ENCODE assay signal across 15 mouse cellular contexts in genomic region chr5:114973131-114973530, GRCm38 (mm10). TPM values are rescaled to one million over a fixed set of nuclear protein-coding genes. Genes with fewer than 3 reads are reported as not detected.
"Had no signal": no experiment of that assay in that cellular context is flagged by ENCODE, and none has a peak within 500 bp of the region (broad histone marks: within the 10 kb centered on the region; RNA-seq: fewer than 3 reads in every experiment).

No protein-coding gene starts in this region.

- H3K4me2 ChIP-seq: limb, embryonic 15.5 days; liver, embryonic 13.5 days; midbrain, embryonic 12.5 days; neural tube, embryonic 13.5 days; stomach, embryonic 15.5 days had no signal

- ATAC-seq: intestine, postnatal 0 days; midbrain, embryonic 16.5 days had no signal

- H3K9ac ChIP-seq: limb, embryonic 15.5 days; liver, embryonic 13.5 days; midbrain, embryonic 12.5 days; neural tube, embryonic 13.5 days; stomach, embryonic 15.5 days had no signal

- H3K36me3 ChIP-seq: limb, embryonic 15.5 days; liver, embryonic 13.5 days; midbrain, embryonic 12.5 days; neural tube, embryonic 13.5 days; stomach, embryonic 15.5 days had no signal

- H3K27me3 ChIP-seq: stomach, embryonic 15.5 days had no signal

- H3K9me3 ChIP-seq: limb, embryonic 15.5 days; liver, embryonic 13.5 days; midbrain, embryonic 12.5 days; neural tube, embryonic 13.5 days; stomach, embryonic 15.5 days had no signal

- H3K4me3 ChIP-seq: left cerebral cortex, adult 2 months; limb, embryonic 15.5 days; liver, embryonic 13.5 days; midbrain, embryonic 12.5 days; neural tube, embryonic 13.5 days; stomach, embryonic 15.5 days had no signal

- H3K27ac ChIP-seq: left cerebral cortex, adult 2 months; limb, embryonic 15.5 days; liver, embryonic 13.5 days; midbrain, embryonic 12.5 days; neural tube, embryonic 13.5 days; stomach, embryonic 15.5 days had no signal

- DNase-seq: liver, embryonic 13.5 days; lung, adult 18-20 months; right cerebral cortex, postnatal 14 days; thymus, postnatal 4 days had no signal

- H3K4me1 ChIP-seq: limb, embryonic 15.5 days had no signal

RNA-seq across cellular contexts. Expression of gene Hnf1a, which starts 2.2 kb away (rescaled TPM):
- total RNA-seq: layer of hippocampus, postnatal 25 days; left cerebral cortex, adult 2 months; left cerebral cortex, postnatal 14 days; megakaryocyte-erythroid progenitor cell, adult 5-6 weeks had no signal
- polyA plus RNA-seq: limb, embryonic 11.5 days; limb, embryonic 15.5 days had no signal

RNA-seq across cellular contexts. Expression of gene Oasl1, which starts 50.1 kb away (rescaled TPM):
- total RNA-seq: layer of hippocampus, postnatal 25 days; left cerebral cortex, postnatal 14 days had no signal
- polyA plus RNA-seq: midbrain, embryonic 16.5 days had no signal
